Mouse (Mus musculus) left cerebral cortex, adult 2 months (tissue): ENCODE measurements around the gene Grid2. TPM values are rescaled to one million over a fixed set of nuclear protein-coding genes. Genes with fewer than 3 reads are reported as not detected.

Experiments
- DNase-seq, 2 experiments: peaks; one replicate each; pipeline ENCODE4 v3.0.0; 2021 to 2022; ENCODE audit warnings: low spot score in 2 of 2, mixed read lengths in 1 of 2; ENCODE audit errors: extremely low spot score in 1 of 2
- H3K27ac ChIP-seq: fragments of 200-600 bp; 2 replicates; pipeline ENCODE4 v1.8.1; 2022
- H3K4me3 ChIP-seq: fragments of 200-600 bp; 2 replicates; pipeline ENCODE4 v1.8.1; 2022
- CTCF ChIP-seq: fragments of 200-600 bp; IDR thresholded peaks from 2 replicates; pipeline ENCODE4 v1.8.1; 2022; ENCODE audit warnings: antibody characterized with exemption, mild to moderate bottlenecking, moderate library complexity
- intact Hi-C: fragments of 180-260 bp; cut with DNase I; formaldehyde crosslinking; loops from one replicate; pipeline ENCODE4 v1.15.1; 2025
- total RNA-seq, 2 experiments: library from RNA; stranded (reverse); gene quantifications; 2 replicates each; pipeline ENCODE4 v1.2.3; 2021

Gene Grid2
- total RNA-seq, 2 experiments from 2014 or later, result 18.6 to 18.8 TPM

DNA sequence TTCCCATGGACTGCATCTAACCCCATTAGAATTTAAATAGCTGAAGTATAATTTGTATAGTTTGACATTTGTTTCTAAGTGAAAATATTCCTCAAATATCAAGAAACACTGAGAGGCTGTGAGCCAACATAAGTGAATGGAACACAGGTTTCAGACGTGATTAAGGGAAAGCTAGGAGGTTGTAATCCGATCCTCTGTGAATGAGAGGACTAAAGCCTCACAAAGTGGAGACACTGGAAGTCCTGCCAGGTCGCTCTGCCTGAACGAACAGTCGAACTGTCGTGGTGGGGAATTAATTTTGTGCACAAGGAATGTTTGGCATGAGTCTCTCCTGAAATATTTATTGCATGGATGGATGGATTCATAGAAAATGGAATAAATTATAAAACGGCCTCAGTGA, 1395.1 kb downstream of the Grid2 start:
- intact Hi-C loops, result loop anchor here (1.0 kb wide), 1 partner anchor 12 kb away; no protein-coding TSS in a partner anchor
- DNase-seq, result no peak
- Histone ChIP-seq H3K4me3 (no peak overlapping the region), H3K27ac (no peak overlapping the region)
- TF ChIP-seq CTCF, result no peak

DNA sequence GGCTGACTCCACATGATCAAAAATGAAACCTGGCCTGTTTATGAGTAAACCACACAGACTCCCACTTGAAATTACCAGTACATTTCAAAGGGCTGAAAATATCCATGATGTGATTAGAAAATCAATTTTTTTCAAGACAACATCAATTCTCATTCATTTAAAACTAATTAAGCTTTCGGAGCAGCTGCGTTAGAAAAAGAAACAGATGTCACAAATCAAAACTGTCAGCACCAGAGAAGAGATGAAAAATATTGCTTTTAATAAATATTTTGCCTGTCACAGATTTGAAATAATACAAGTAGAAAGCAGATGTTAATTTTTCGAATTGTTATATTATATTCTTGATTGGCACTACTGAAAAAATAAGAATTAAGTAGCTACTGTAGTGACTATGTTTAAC, 1415.3 kb downstream of the Grid2 start:
- DNase-seq, result no peak
- TF ChIP-seq CTCF, result no peak
- no peak overlapping the region for H3K27ac ChIP-seq
- intact Hi-C loops, result no loop called here
- H3K4me3 ChIP-seq, result no peak overlapping the region

DNA sequence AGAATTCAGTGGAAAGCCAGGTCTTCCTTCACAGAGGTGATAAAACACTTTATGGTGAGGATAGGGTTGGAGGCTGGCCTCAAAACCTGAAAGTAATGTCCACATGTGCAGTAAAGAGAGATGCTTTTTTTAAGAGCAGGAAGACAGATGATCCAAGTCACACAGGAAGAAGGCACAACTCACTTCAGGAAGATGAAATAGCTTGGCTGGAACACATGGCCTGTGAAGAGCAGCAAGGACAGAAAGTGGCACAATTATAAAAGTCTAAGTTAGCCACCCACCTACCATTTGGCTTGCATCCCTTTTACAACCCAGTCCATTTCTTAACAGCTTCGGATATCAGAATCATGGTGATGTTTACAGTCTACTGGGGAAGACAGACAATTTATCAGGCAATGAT, 1423.1 kb downstream of the Grid2 start:
- Histone ChIP-seq H3K4me3 (no peak overlapping the region), H3K27ac (no peak overlapping the region)
- intact Hi-C loops, result no loop called here
- no peak for DNase-seq
- TF ChIP-seq CTCF, result no peak

DNA sequence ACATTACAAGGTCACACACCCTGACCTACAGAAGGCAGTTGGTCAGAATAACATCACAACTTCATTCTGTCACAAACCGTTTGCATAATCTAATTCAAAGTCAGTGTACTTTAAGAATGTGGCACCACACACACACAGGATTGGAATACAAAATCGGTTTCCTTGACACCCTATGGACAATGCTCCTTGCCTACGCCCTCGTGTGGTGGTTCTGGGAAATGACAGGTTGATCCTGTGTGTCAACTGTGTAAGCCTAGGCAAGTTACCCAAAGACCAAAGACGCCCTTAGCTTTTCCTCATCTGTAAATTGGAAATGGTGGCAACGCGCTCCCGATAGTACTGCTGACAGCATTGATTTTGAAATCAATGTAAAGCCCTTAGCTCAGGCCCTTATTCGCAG, 1428.3 kb downstream of the Grid2 start:
- no peak overlapping the region for H3K27ac ChIP-seq
- intact Hi-C loops, result loop anchor here (2.0 to 10.0 kb wide), 2 partner anchors 313 to 391 kb away; no protein-coding TSS in a partner anchor
- peak; percentile 66 for TF ChIP-seq CTCF

DNA sequence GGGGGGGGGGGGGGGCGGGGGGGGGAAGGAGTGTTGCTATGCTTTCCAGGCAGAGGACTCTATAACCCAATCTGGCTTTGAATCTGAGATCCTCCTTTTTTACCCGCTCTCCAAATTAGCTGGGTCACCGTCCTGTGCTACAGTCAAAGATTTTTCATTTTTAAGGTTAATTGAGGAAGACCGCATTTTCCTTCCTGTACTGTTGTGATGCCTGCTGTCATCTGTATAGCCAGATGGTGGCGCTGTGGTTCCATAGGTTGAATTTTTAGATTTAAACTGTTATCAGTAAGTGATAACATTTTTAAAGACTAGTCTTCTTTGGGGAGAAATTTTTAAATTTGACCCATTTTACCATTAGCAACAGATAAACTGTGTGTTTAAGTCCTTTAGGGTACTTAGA, 1429.3 kb downstream of the Grid2 start:
- intact Hi-C loops, result loop anchor here (2.0 to 10.0 kb wide), 2 partner anchors 312 to 390 kb away; no protein-coding TSS in a partner anchor
- TF ChIP-seq CTCF, result peak; percentile 86
- Histone ChIP-seq H3K27ac (no peak overlapping the region), H3K4me3 (no peak overlapping the region)
- DNase-seq, result peak; percentile 24 to 42

More for the DNA sequence above, 1428.3 kb downstream of the Grid2 start:
- H3K4me3 ChIP-seq, result no peak overlapping the region
- DNase-seq, result peak; percentile 31 to 46

DNA sequence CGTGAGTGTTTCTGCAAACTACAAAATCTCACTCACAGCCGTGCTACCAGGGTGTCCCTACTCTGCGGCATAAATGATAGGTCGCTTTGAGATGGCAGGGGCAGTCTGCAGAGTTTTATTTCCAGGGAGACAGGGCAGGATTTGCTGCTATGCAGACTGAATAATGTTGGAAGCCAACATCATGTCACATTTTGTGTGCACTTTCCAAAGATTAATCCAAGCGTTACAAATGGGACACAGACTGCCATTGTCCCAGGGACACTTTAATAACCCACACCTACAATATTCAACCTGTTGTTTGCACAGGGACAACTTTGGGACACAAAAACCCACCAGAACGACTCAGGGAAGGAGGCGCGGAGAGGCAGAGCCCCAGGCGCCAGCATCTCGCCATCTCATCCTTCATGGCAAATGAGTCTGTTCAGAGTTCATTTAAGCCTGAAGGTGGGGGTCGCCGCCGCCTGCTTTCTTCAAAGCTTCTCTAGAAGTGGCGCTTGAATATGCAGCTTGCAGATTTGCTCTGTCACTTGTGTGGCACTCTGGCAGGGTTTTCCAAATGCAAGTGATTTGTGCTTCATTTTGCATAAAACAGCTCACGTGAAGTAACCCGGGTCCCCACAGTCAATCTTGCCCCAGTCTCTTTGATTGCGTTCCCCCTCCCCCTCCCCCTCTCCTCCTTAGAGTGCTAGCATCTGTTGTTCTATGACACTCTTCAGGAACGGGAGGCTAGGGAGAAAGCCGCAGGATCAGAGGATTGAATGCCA, 1432.7 kb downstream of the Grid2 start:
- TF ChIP-seq CTCF, result no peak
- Histone ChIP-seq H3K27ac (no peak overlapping the region), H3K4me3 (no peak overlapping the region)
- DNase-seq, result no peak
- intact Hi-C loops, result loop anchor here (10.0 kb wide), 1 partner anchor 386 kb away; no protein-coding TSS in a partner anchor

DNA sequence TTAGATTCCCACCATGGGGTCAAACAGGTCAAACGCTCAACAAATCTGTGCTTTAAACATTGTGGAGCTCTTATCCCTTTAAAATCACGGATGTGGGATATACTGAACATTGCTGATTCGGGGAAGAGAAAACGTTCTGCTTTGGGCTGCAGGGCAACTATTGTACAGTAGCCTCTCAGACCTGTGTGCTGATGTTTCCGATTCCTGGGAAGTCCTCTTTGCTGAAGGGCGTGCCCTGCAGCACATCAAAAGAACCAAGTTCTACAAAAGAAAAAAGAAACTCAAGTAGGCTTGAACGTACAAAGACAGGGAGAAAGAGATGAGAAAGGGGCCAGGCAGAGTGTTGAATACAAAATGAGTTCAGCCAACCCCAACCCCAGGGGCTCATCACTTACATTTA, 1439.0 kb downstream of the Grid2 start:
- H3K27ac ChIP-seq, result no peak overlapping the region
- intact Hi-C loops, result no loop called here
- no peak overlapping the region for H3K4me3 ChIP-seq
- no peak for TF ChIP-seq CTCF
- no peak for DNase-seq

DNA sequence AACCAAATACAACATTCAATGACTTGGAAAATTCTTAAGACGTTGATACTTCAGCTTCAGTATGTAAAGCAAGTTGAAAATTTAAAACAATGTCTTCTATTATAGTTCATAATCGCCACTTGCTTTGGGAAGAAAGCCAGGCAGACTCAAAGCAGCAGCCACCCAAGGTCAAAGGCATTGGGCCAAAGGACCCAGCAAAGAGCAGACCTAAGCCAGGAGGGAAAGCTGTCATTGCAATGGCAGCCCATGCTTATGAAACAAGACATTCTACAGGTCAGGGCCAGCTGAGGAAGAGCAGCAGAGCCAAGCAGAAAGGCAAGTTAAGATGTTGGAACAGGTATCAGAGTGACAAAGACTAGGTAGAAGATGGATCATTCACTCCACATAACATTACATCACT, 1448.0 kb downstream of the Grid2 start:
- Histone ChIP-seq H3K4me3 (no peak overlapping the region), H3K27ac (no peak overlapping the region)
- TF ChIP-seq CTCF, result no peak
- no peak for DNase-seq
- intact Hi-C loops, result no loop called here

DNA sequence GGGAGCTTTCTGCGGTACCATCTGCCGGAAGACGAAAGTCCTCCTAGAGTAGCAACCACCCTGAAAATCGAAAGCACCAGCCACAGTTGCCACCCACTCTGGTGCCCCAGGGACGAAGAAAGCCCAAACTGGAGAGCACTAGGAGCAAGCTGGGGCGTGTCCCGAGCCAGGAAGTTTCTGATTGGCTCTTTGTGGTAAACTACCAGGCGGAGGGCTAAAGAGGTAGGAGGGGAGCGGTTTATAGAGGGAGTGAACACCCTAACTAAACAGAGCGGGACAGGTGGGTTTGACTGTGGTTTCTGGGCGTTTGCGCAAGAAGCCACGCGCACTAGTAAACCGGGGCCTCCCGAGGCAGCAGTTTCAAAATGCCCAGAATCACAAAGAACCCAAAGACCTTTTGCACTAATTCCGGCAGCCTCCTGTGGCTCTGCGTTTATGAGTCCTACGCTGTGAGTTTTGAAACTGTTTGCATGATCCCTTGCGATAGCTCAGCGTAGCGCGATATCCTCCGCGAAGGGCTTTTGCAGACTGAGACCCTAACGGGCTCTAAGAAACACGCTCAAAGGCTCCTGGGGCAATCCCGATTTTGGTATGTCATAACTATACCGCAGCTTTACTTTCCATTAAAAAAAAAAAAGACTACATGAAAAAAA, 1472.2 kb downstream of the Grid2 start:
- H3K27ac ChIP-seq, result no peak overlapping the region
- DNase-seq, result no peak
- no peak for TF ChIP-seq CTCF
- peak overlapping the region; percentile 17; the same call in 1 of the 2 replicates for H3K4me3 ChIP-seq
- intact Hi-C loops, result no loop called here

DNA sequence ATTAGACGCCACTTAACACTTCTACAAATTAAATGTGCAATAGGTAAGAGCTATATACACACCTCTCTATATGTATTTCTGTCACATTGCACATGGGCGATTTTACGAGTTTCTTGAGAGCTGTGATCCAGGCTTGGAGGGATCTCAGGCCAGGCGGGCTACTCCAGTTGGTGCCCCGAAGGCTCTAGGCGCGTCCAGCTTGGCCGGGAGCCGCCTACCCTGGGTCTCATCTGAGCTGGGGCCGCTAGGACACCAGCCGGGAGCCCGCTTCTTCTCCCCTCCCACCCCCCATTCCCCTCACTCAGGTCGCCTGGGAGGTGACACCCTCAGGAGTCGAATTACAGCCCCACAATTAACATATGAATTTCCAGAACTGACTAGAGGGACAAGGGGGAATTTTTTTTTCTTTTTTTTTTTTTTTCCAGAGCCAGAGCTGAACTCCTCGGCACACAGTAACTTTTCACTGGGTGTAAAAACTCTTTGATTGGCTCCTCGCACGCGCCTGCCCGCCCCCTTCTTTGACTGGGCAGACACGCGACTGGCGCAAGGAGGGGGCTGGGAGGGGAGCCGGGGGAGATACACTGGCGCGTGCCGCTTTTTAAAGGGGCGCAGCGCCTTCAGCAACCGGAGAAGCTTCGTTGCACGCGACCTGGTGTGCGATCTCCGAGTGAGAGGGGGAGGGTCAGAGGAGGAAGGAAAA, 1473.0 kb downstream of the Grid2 start, which contains the start of gene Atoh1:
Gene Atoh1, plus strand, starts transcription at position 627 of the 700 bp plus-strand sequence.
- TF ChIP-seq CTCF, result no peak
- intact Hi-C loops, result no loop called here
- H3K4me3 ChIP-seq, result peak within 1 kb of the TSS; percentile 17; the same call in 1 of the 2 replicates
- DNase-seq, result no peak
- H3K27ac ChIP-seq, result no peak within 1 kb of the TSS

DNA sequence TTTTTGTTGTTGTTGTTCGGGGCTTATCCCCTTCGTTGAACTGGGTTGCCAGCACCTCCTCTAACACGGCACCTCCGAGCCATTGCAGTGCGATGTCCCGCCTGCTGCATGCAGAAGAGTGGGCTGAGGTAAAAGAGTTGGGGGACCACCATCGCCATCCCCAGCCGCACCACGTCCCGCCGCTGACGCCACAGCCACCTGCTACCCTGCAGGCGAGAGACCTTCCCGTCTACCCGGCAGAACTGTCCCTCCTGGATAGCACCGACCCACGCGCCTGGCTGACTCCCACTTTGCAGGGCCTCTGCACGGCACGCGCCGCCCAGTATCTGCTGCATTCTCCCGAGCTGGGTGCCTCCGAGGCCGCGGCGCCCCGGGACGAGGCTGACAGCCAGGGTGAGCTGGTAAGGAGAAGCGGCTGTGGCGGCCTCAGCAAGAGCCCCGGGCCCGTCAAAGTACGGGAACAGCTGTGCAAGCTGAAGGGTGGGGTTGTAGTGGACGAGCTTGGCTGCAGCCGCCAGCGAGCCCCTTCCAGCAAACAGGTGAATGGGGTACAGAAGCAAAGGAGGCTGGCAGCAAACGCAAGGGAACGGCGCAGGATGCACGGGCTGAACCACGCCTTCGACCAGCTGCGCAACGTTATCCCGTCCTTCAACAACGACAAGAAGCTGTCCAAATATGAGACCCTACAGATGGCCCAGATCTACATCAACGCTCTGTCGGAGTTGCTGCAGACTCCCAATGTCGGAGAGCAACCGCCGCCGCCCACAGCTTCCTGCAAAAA, 1473.7 kb downstream of the Grid2 start:
- DNase-seq, result peak in 1 of 2 experiments; percentile 12
- no peak overlapping the region for H3K27ac ChIP-seq
- TF ChIP-seq CTCF, result no peak

More for the DNA sequence above, 1473.7 kb downstream of the Grid2 start:
- intact Hi-C loops, result no loop called here
- peak overlapping the region; percentile 11; the same call in 1 of the 2 replicates for H3K4me3 ChIP-seq
